Mouse (Mus musculus) forebrain, embryonic 14.5 days (tissue): ENCODE results near the gene Gm5089. TPM values are rescaled to one million over a fixed set of nuclear protein-coding genes. Genes with fewer than 3 reads are reported as not detected.

Source experiments
- ATAC-seq: fragments of 200-750 bp; cut with Nextera tagmentation; 2 replicates; pipeline ENCODE4 v1.8.0; 2017; ENCODE audit warnings: mild to moderate bottlenecking, moderate library complexity
- DNase-seq: peaks from one replicate; pipeline ENCODE4 v3.0.0-alpha.2; 2015; ENCODE audit warnings: low spot score
- H3K27ac ChIP-seq: fragments of 300-500 bp; sonication (generic); 2 replicates; pipeline ENCODE4 v1.5.1; 2014; ENCODE audit warnings: low read depth, mild to moderate bottlenecking, control low read depth, low read length, moderate library complexity
- H3K27me3 ChIP-seq: fragments of 300-500 bp; sonication (generic); replicated peaks from 2 replicates; pipeline ENCODE4 v1.6.1; 2014; ENCODE audit warnings: low read length, control low read depth, mixed read lengths; ENCODE audit not compliant: control insufficient read depth, insufficient read depth
- H3K36me3 ChIP-seq: fragments of 300-500 bp; sonication (generic); 2 replicates; pipeline ENCODE4 v1.6.1; 2014; ENCODE audit warnings: low read length, control low read depth; ENCODE audit not compliant: control insufficient read depth, insufficient read depth
- H3K4me1 ChIP-seq: fragments of 300-500 bp; sonication (generic); 2 replicates; pipeline ENCODE4 v1.6.1; 2014; ENCODE audit warnings: antibody characterized with exemption, low read length, control low read depth; ENCODE audit not compliant: control insufficient read depth, insufficient read depth
- H3K4me2 ChIP-seq: fragments of 300-500 bp; sonication (generic); 2 replicates; pipeline ENCODE4 v1.6.1; 2014; ENCODE audit warnings: mild to moderate bottlenecking, control low read depth, low read length
- H3K4me3 ChIP-seq: fragments of 300-500 bp; sonication (generic); 2 replicates; pipeline ENCODE4 v1.5.1; 2014; ENCODE audit warnings: low read depth, low read length, control low read depth
- H3K9ac ChIP-seq: fragments of 300-500 bp; sonication (generic); 2 replicates; pipeline ENCODE4 v1.6.1; 2014; ENCODE audit warnings: mild to moderate bottlenecking, low read length, control low read depth, moderate library complexity
- H3K9me3 ChIP-seq: fragments of 300-500 bp; sonication (generic); replicated peaks from 2 replicates; pipeline ENCODE4 v1.6.1; 2016; ENCODE audit warnings: low read length, control low read depth, mixed read lengths; ENCODE audit not compliant: control insufficient read depth
- WGBS: fragments of 180-500 bp; shearing (Covaris S2); extraction: QIAGEN DNeasy Blood & Tissue Kit; methylation state at CpG from one replicate; pipeline ENCODE4 v1.1.7; 2014; 5-methylcytosine and 5-hydroxymethylcytosine counted together
- polyA plus RNA-seq: library from polyadenylated mRNA; unstranded; fragments of >200 nt; fragmentation: Nextera tagmentation; extraction: Ambion mirVana; gene quantifications from 2 replicates; pipeline ENCODE4 v1.2.1, GENCODE M21; 2014

Gm5089 gene
- polyA plus RNA-seq, 1 experiment from 2014 or later = 0.33 TPM

DNA sequence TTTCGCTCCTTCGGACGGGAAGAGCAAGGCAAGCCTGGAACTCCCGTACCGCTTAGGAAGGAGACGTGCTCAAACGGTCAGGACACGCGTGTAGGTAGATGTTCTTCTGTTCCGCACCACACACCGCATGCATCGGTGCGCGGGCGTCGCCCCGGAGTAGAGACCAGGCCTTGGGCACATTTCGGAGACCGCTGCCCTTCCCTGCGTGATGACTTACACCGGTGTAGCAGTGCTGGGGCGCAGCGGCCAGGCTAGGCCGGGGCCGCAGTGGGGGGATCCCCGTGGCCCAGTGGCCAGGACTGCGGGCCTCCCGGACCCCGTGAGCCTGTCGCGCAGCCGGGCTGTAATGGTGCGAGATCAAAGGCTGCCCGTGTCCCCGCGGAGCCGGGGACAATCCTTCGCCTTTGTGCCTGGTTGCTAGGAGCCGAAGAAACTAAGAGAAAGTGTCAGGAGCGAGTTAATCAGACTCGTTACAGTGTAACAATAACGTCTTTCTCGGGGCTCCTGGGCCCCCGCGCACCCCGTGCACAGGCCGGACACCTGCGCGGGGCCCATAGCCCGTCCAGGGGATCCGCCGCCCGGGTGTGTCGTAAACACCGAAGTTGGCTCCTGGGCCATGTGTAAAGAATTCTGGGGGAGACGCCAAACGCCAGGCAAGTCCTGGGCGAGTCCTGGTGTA is 44.2 kb downstream of the Gm5089 start:
- under 1% methylated on average over 58 of the region's 58 CpGs for WGBS
- H3K4me2 ChIP-seq = peak overlapping the region; percentile 69
- H3K9ac ChIP-seq = peak overlapping the region; percentile 56
- peak overlapping the region; percentile 41 for H3K27ac ChIP-seq
- H3K27me3 ChIP-seq = peaks cover 18% of the 10 kb centered on the region; the same call in 1 of the 2 replicates
- ATAC-seq (peak; percentile 74), DNase-seq (peak; percentile 65)
- no peaks in the 10 kb centered on the region for H3K9me3 ChIP-seq
- H3K4me3 ChIP-seq = peak overlapping the region; percentile 26
- peaks cover 15% of the 10 kb centered on the region; the same call in 1 of the 2 replicates for H3K4me1 ChIP-seq
- no peaks in the 10 kb centered on the region for H3K36me3 ChIP-seq

DNA sequence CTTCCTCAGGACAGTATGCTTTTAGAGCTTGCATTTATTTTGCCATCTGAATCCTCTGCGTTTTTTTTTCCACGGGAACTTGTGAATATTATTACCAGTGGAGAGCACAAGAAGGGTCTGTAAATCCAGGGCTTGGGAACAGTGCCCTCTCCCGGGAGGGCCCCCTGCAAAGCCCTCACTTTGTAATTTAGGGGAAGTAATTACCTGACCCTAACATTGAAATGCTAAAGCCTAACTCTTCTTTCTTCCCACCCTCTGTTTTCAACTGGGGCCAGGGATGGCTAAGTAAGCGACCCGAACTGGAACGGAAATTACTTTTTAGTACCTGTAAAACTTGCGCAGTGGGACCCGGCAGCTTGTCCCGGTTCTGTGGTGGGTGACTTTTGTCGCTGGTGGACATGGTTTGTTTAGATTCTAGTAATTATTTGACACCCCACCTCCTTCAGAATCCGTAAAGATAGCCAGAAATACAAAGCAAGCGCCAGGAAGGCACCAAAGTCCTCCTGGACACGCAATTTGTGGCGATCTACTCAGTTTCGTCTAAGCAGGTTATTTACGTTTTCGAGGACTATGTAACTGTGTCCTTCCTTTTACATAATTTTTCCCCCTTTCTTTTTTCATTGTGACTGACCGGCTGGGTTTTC is 44.9 kb downstream of the Gm5089 start:
- peak overlapping the region; percentile 26 for H3K4me3 ChIP-seq
- H3K36me3 ChIP-seq = no peaks in the 10 kb centered on the region
- peak overlapping the region; percentile 56 for H3K9ac ChIP-seq
- peak overlapping the region; percentile 69 for H3K4me2 ChIP-seq
- H3K27me3 ChIP-seq = peaks cover 18% of the 10 kb centered on the region; the same call in 1 of the 2 replicates
- no peak for DNase-seq
- peaks cover 15% of the 10 kb centered on the region; the same call in 1 of the 2 replicates for H3K4me1 ChIP-seq
- no peaks in the 10 kb centered on the region for H3K9me3 ChIP-seq
- peak overlapping the region; percentile 41 for H3K27ac ChIP-seq
- 3% methylated on average over 18 of the region's 18 CpGs for WGBS
- no peak for ATAC-seq

DNA sequence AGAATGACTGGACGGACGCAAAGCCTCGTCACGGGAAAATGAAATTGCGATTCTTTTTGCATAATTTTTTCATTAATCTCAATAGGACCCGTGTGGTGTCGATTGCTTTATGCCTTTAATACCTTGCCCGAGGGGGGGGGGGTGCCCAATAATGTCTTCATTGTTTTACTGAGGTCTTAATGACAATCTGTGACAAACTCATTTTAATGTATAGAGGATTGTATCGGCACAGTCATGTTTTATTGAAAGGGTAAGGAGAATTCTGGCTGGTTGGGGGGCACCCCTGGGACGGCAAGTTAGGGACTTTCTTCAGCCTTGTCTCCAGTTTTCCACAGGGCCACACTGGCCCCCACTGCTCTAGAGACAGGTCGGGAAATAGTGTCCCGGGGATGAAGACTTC is 45.7 kb downstream of the Gm5089 start:
- H3K9me3 ChIP-seq = no peaks in the 10 kb centered on the region
- DNase-seq (no peak), ATAC-seq (no peak)
- H3K27me3 ChIP-seq = peaks cover 16% of the 10 kb centered on the region; the same call in 1 of the 2 replicates
- H3K27ac ChIP-seq = no peak overlapping the region
- H3K4me2 ChIP-seq = peak overlapping the region; percentile 69
- WGBS = 37% methylated on average over 12 of the region's 12 CpGs
- H3K9ac ChIP-seq = no peak overlapping the region
- H3K4me3 ChIP-seq = no peak overlapping the region
- peaks cover 15% of the 10 kb centered on the region; the same call in 1 of the 2 replicates for H3K4me1 ChIP-seq
- H3K36me3 ChIP-seq = no peaks in the 10 kb centered on the region

DNA sequence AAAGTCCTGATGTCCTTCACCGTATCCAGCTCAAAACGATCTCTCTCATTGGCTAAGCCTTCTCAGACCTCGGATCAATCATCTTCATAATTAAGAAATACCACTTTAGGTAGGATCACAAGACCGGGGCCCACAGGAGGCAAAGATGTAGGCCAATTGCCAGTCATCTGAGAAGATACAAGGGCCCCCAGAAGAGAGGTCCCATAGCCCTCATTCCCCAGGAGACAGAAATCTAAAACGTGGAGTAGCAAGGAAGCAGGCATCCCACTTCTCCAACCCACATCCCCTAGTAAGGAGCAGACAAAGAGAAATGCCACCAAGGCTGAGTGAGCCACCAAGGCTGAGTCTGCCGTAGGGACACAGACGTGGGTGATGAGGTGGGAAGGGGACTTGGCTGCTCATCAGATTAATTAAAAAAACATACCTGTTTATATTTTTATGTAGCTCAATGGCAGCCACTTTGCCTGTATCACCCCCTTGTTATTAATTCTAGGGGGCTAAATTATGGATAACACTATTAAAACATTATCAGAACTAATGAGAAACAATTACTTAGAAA is 46.2 kb downstream of the Gm5089 start:
- Histone ChIP-seq H3K4me3 (no peak overlapping the region), H3K27ac (no peak overlapping the region), H3K9me3 (no peaks in the 10 kb centered on the region), H3K27me3 (peaks cover 13% of the 10 kb centered on the region; the same call in 1 of the 2 replicates), H3K9ac (no peak overlapping the region), H3K4me1 (peaks cover 15% of the 10 kb centered on the region; the same call in 1 of the 2 replicates), H3K4me2 (no peak overlapping the region), H3K36me3 (no peaks in the 10 kb centered on the region)
- DNase-seq (no peak), ATAC-seq (no peak)
- 73% methylated on average over 7 of the region's 7 CpGs for WGBS

DNA sequence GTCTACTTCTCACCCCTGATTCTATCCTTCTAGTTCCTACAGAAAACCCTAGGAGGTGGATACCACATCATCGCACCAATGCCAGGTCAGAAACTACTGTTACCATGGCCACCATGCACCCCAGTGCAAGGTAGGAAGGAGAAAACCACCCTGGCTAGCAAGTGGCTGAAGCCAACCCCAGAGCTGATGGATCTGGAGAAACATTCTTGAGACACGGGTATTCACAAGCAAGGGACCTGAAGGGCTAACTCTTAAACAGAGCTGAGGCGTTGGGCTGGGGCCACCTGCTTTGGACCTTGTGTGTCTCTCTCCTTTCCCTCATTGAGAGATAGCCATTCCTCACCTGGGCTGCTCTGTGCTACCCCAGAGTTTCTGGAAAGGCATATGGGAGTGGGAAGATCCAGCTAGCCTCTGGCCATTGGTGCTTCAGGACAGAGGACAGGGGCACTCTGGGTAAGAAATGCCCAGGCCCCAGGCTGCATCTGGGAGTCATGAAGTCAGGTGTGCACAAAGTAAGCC is 47.4 kb downstream of the Gm5089 start:
- no peak overlapping the region; the same call in 1 of the 2 replicates for H3K27ac ChIP-seq
- no peak overlapping the region for H3K4me3 ChIP-seq
- peak overlapping the region; percentile 2; the same call in 1 of the 2 replicates for H3K4me2 ChIP-seq
- WGBS = 37% methylated on average over 3 of the region's 3 CpGs
- ATAC-seq = no peak
- peaks cover 13% of the 10 kb centered on the region; the same call in 1 of the 2 replicates for H3K27me3 ChIP-seq
- H3K4me1 ChIP-seq = peaks cover 15% of the 10 kb centered on the region; the same call in 1 of the 2 replicates
- H3K9me3 ChIP-seq = no peaks in the 10 kb centered on the region
- H3K36me3 ChIP-seq = no peaks in the 10 kb centered on the region
- no peak for DNase-seq
- H3K9ac ChIP-seq = no peak overlapping the region

DNA sequence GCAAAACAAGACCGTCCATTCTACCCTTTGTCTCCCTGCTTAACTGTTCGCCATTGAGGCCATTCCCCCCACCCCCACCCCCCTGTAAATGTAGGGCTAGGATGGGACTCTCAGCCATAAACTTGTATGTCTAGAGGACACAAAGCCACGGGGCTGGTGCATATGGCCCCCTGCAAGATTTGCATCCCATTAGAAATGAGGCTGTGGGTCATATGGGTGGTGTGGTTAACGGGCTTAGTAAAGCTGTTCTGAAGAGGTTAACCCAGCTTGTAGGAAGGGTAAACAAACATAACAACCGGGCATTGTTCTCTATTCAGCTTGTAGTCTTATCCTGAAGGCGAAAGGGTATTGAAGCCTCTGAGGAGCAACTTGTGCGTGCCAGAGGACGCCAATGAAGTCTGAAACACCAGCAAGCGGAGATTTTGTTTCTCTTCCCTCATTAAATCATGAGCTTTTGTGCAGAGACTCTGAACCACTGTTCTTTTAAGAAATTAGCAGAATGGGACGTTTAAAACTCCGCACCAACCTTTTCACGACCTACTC is 48.1 kb downstream of the Gm5089 start:
- peak; percentile 38; the same call in 1 of the 2 replicates for ATAC-seq
- Histone ChIP-seq H3K36me3 (no peaks in the 10 kb centered on the region), H3K4me3 (no peak overlapping the region), H3K9me3 (no peaks in the 10 kb centered on the region), H3K27me3 (peaks cover 8% of the 10 kb centered on the region; the same call in 1 of the 2 replicates), H3K4me1 (peaks cover 15% of the 10 kb centered on the region; the same call in 1 of the 2 replicates), H3K9ac (no peak overlapping the region), H3K4me2 (peak overlapping the region; percentile 2; the same call in 1 of the 2 replicates), H3K27ac (no peak overlapping the region)
- peak; percentile 54 for DNase-seq
- WGBS = 7% methylated on average over 12 of the region's 12 CpGs

DNA sequence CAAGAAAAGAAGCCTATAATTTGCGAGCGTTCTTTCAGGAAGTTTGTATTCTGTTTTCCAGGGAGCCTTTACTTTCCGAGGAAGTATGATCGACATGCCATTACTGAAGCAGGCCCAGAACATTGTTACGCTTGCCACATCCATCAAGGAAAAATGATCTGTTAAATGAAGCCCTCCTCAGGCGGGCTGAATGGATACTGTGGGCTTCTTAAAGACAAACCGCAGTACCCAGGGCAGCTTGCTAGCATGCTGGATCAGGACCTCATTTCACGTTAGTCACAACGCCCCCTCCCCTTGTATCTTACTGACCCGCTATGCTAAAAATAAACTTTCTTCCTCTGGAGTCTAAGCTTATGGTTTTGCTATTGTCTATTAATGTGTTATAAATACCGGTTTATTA is 49.0 kb downstream of the Gm5089 start:
- DNase-seq (no peak), ATAC-seq (no peak)
- Histone ChIP-seq H3K36me3 (no peaks in the 10 kb centered on the region), H3K27ac (no peak overlapping the region), H3K4me2 (no peak overlapping the region), H3K4me1 (peaks cover 14% of the 10 kb centered on the region; the same call in 1 of the 2 replicates), H3K9me3 (no peaks in the 10 kb centered on the region), H3K4me3 (no peak overlapping the region), H3K27me3 (0 out of 2 replicates have a peak, but pooled peaks cover 6% of the 10 kb centered on the region), H3K9ac (no peak overlapping the region)
- WGBS = 47% methylated on average over 11 of the region's 11 CpGs

DNA sequence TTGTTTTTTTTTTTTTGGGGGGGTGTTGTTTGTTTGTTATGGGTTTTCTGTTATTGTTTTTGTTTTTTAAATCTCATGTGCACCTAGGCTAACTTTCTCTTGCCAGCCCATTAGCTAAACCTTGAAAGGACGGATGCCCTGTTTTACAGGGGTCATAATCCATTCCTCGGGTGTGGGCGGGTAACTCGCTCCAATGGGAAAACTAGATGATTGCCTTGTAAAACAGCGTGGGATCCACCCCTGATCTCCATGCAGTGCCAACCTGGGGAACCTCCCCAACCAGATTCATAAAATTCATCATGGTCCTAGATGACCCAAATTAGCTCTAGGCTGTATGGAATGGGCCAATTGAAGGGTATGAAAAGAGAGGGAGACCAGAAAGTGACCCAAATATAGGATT is 51.0 kb downstream of the Gm5089 start:
- H3K9me3 ChIP-seq = no peaks in the 10 kb centered on the region
- 88% methylated on average over 5 of the region's 5 CpGs for WGBS
- H3K27me3 ChIP-seq = 0 out of 2 replicates have a peak, but pooled peaks cover 6% of the 10 kb centered on the region
- no peak overlapping the region for H3K4me2 ChIP-seq
- DNase-seq = no peak
- H3K27ac ChIP-seq = no peak overlapping the region
- no peak overlapping the region for H3K4me3 ChIP-seq
- no peaks in the 10 kb centered on the region for H3K36me3 ChIP-seq
- H3K4me1 ChIP-seq = peaks cover 9% of the 10 kb centered on the region; the same call in 1 of the 2 replicates
- H3K9ac ChIP-seq = no peak overlapping the region
- ATAC-seq = no peak
